Mouse (Mus musculus): Measurements from ENCODE around the gene Pgbd1.
"Not testable (repeated sequence)": the region's sequence is repeated elsewhere in the genome, so short reads cannot be mapped to it uniquely, and the experiment has no call there.

Pgbd1 gene

GRCm38 (mm10) chr13:21415750-21416149 is 25.1 kb downstream of the Pgbd1 start:
- no peak for DNase-seq (ENCODE audit: low read depth in 2 of 2, low spot score in 2 of 2)

GRCm38 (mm10) chr13:21415266-21415665 is 25.6 kb downstream of the Pgbd1 start:
- DNase-seq (ENCODE audit: low read depth in 2 of 2, low spot score in 2 of 2): no peak

- no peak for DNase-seq (ENCODE audit: low read depth in 2 of 2, low spot score in 2 of 2)
Measured at GRCm38 (mm10) chr13:21414231-21415212, 26.3 kb downstream of the Pgbd1 start.

GRCm38 (mm10) chr13:21408805-21409459 is 31.9 kb downstream of the Pgbd1 start:
- DNase-seq (ENCODE audit: low read depth in 2 of 2, low spot score in 2 of 2): no peak

GRCm38 (mm10) chr13:21407969-21408804 is 32.7 kb downstream of the Pgbd1 start:
- peak in 1 of 2 experiments; percentile 11 for DNase-seq (ENCODE audit: low read depth in 2 of 2, low spot score in 2 of 2)

GRCm38 (mm10) chr13:21407341-21407740 is 33.5 kb downstream of the Pgbd1 start:
- no peak for DNase-seq (ENCODE audit: low read depth in 2 of 2, low spot score in 2 of 2)

- DNase-seq (ENCODE audit: low read depth in 2 of 2, low spot score in 2 of 2): no peak
Measured at GRCm38 (mm10) chr13:21402848-21403247, 38.0 kb downstream of the Pgbd1 start.

- peak; percentile 69 to 82 for DNase-seq (ENCODE audit: low read depth in 2 of 2, low spot score in 2 of 2)
Measured at GRCm38 (mm10) chr13:21402287-21402846, 38.5 kb downstream of the Pgbd1 start, which contains the start of gene Zkscan3. Gene Zkscan3 (minus strand): TSS chr13:21402755.

GRCm38 (mm10) chr13:21401636-21402286 is 39.1 kb downstream of the Pgbd1 start:
- DNase-seq (ENCODE audit: low read depth in 2 of 2, low spot score in 2 of 2): no peak

- no peak for DNase-seq (ENCODE audit: low read depth in 2 of 2, low spot score in 2 of 2)
Measured at GRCm38 (mm10) chr13:21401166-21401565, 39.7 kb downstream of the Pgbd1 start.

GRCm38 (mm10) chr13:21397486-21397885 is 43.4 kb downstream of the Pgbd1 start:
- no peak for DNase-seq (ENCODE audit: low read depth in 2 of 2, low spot score in 2 of 2)

- not testable (repeated sequence) for DNase-seq (ENCODE audit: low read depth in 2 of 2, low spot score in 2 of 2)
Measured at GRCm38 (mm10) chr13:21396048-21396447, 44.8 kb downstream of the Pgbd1 start.

GRCm38 (mm10) chr13:21395623-21396022 is 45.2 kb downstream of the Pgbd1 start:
- DNase-seq (ENCODE audit: low read depth in 2 of 2, low spot score in 2 of 2): no peak

- no peak for DNase-seq (ENCODE audit: low read depth in 2 of 2, low spot score in 2 of 2)
Measured at GRCm38 (mm10) chr13:21395211-21395610, 45.6 kb downstream of the Pgbd1 start.

- DNase-seq (ENCODE audit: low read depth in 2 of 2, low spot score in 2 of 2): no peak
Measured at GRCm38 (mm10) chr13:21377773-21378172, 63.1 kb downstream of the Pgbd1 start.

- DNase-seq (ENCODE audit: low read depth in 2 of 2, low spot score in 2 of 2): no peak
Measured at GRCm38 (mm10) chr13:21372700-21373099, 68.2 kb downstream of the Pgbd1 start.
